Mouse (Mus musculus) megakaryocyte progenitor cell, adult 5-6 weeks (primary cell): ENCODE data around the gene Pde3a. TPM values are rescaled to one million over a fixed set of nuclear protein-coding genes. Genes with fewer than 3 reads are reported as not detected.
A peak's percentile ranks its signal among the peaks of the same experiment; 100 is the strongest.

Source experiments
- ATAC-seq: replicated peaks from 2 replicates; pipeline ENCODE4 v1.8.0; 2016; ENCODE audit warnings: mild to moderate bottlenecking, moderate TSS enrichment, inconsistent platforms; ENCODE audit not compliant: poor library complexity
- total RNA-seq, 2 experiments: library from RNA; stranded (forward) in 1 of 2; stranded (reverse) in 1 of 2; fragments of 157-497, 149-512 nt in 1 of 2; fragments of 200-1000 nt in 1 of 2; gene quantifications; 2 replicates each; pipeline versions ENCODE4 v1.2.3 to v1.2.4; 2015 to 2017

The Pde3a gene
- total RNA-seq (2015) (not detected in 2 replicates), total RNA-seq (2017) (not detected in 2 replicates)

DNA sequence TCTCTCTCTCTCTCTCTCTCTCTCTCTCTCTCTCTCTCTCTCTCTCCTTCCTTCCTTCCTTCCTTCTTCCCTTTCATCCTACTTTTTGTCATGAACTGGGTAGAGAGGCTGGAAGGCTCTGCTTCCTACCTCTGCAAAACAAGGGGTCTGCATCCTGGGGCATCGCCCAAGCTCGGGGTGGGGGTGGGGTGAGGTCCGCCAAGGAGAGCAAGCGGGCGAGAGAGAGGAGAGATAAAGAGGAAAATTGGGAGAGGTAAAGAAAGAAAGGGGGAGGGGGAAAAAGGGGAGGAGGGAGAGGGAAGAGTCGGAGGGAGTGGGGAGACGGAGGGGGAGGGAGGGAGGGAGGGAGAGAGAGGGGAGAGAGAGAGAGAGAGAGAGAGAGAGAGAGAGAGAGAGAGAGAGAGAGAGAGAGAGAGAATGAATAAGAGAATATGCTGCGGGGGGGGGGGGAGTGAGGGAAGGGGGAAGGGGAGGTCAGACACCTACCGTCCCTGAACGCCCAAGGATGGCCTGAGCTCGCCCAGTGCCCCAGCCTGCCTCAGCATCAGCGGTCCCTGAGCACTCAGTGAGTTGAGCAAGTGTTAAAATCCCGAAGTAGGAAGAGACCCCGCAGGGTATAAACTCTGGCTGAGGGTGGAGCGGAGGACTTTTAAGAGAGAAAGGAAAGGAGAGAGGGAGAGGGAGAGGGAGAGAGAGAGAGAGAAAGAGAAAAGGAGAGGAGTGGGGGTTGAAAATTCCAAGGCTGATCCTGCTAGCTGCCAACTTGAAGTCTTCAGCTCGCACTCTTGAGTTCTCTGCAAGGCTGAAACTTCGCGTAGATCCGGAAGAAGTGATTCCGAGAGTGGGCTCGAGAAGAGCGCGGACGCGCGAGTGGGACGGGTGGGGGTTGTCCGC lies at the start of gene Pde3a:
TSS of gene Pde3a (plus strand) at position 579 of the 894 bp plus-strand sequence.
- no peak for ATAC-seq

GRCm38 (mm10) chr6:141200173-141200615 lies 48.9 kb upstream of the Pde3a start:
- ATAC-seq, result no peak

GRCm38 (mm10) chr6:141207531-141207930 lies 41.5 kb upstream of the Pde3a start:
- ATAC-seq, result no peak

GRCm38 (mm10) chr6:141208283-141208872 lies 40.7 kb upstream of the Pde3a start:
- ATAC-seq, result no peak

DNA sequence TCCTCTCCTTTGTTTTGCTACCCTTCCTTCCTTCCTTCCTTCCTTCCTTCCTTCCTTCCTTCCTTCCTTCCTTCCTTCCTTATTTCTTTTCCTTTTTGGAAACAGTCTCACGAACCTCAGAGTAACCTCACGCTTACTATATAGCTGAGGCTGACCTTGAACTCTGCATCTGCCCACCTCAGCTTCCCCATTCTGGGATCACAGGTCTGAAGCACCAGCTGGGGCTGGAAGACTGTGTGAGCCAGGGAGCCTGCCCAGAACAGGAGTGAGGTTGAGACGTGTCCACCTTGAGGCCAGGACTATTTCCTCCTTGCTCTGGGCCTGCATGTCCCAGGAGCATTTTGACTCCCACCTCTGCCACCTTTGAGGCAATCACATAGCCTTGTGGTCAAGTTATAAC lies 39.0 kb upstream of the Pde3a start:
- ATAC-seq, result no peak

GRCm38 (mm10) chr6:141221081-141221480 lies 28.0 kb upstream of the Pde3a start:
- no peak for ATAC-seq

GRCm38 (mm10) chr6:141226851-141227657 lies 22.0 kb upstream of the Pde3a start:
- ATAC-seq, result no peak

- no peak for ATAC-seq
Observed at GRCm38 (mm10) chr6:141227658-141228005, 21.4 kb upstream of the Pde3a start.

DNA sequence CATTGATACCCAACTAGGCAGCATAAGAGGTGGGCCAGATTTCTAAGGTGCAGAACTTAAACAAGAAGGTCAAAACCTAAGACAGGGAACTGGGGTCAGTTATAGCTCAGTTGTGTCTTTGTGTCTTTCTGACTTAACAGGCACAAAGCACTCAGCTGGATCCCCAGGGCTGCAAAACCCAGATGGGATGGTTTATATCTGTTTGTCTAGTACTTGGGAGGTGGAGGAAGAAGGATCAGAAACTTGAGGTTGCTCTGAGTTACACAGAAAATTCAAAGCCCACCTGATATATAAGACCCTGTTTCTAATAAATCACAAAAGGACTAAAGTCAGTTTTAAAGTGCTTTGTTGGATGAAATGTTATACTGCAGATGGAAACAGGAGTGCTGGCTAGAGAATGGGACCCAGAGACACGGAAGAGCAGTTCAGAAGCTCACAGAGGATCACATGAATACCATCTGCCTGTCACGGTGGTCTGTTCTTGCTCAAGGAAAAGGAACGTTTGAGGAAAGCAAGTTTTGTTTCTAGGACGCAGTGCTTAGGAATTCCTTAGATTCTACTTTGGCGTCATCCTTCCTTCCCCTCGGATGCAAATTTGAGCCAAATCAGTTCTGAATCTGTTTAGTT lies 16.2 kb upstream of the Pde3a start:
- no peak for ATAC-seq

GRCm38 (mm10) chr6:141241809-141242208 lies 7.3 kb upstream of the Pde3a start:
- no peak for ATAC-seq

DNA sequence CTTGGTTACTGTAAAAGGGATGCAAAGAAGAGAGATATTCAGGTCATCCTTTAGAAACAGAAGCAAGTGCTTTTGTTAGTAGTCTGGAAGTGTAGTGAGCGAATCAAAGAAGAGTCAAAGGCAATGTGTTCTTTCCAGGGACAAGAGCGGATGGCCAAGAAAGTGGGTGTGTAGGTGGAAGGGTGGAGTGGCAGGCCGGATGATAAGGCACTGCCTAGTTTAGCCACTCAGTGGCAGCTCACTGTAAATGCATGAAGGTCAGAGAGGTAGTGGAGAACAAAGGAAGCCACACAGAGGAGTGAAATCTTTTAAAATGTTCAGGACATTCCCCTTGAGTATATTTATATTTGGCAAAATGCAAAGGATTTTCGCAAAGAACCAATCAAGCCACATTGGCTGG lies 4.0 kb upstream of the Pde3a start:
- ATAC-seq, result no peak

GRCm38 (mm10) chr6:141246391-141246790 lies 2.7 kb upstream of the Pde3a start:
- no peak for ATAC-seq

DNA sequence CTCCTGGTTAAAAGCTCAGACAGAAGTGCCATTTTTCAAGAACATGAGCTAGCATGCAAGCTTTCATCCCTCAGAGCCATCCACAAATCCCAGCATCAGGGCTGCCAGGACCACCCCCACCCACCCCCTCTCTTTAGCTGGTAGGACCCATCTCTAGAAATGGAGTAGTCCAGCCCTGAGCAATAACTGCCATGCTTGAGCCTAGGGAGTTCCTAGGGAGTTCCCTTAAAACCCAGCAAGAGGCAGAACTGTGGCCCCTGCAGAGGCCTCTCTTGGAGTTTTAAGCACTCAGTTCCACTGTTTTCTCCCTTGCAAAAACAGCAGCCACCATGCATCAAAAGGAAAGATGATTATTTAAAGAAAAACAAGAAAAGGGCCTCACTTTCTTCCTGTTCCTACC lies 988 bp upstream of the Pde3a start:
- no peak for ATAC-seq

DNA sequence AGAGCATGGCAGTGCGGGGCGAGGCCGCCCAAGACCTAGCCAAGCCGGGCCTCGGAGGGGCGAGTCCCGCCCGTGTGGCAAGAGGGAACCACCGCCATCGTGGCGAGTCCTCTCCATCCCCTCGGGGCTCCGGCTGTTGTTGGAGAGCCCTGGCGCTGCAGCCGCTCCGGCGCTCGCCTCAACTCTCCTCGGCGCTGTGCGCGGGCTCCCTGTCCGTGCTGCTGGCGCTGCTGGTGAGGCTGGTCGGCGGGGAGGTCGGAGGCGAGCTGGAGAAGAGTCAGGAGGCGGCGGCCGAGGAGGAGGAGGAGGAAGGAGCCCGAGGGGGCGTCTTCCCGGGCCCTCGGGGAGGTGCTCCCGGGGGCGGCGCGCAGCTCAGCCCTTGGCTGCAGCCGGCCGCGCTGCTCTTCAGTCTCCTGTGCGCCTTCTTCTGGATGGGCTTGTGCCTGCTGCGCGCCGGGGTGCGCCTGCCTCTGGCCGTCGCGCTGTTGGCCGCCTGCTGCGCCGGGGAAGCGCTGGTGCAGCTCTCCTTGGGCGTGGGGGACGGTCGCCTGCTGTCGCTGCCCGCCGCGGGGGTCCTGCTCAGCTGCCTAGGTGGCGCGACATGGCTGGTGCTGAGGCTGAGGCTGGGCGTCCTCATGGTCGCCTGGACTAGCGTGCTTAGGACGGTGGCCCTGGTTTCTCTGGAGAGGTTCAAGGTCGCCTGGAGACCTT lies 671 bp downstream of the Pde3a start:
- peak; percentile 55 for ATAC-seq

- ATAC-seq, result no peak
Observed at GRCm38 (mm10) chr6:141250296-141250629, 1.2 kb downstream of the Pde3a start.

- no peak for ATAC-seq
Observed at GRCm38 (mm10) chr6:141250984-141251383, 1.9 kb downstream of the Pde3a start.

DNA sequence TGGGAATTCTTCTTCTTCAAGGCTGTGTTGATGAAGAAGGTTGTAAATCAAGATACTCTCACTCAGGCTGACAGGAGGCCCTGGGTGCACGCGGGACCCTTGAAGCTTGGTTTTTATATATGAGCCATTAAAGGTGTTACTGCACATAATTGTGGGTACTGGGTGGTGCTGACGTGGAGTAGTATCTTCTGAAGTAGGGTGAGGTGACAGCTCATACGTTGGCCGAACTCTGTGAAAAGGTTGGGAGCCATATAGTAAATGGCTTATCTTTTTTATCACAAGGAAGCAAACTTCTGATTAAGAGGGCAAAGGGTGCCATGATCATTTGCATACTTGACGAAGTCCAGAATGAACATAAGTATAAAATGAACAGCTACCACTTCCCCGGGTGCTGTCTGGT lies 3.5 kb downstream of the Pde3a start:
- no peak for ATAC-seq

DNA sequence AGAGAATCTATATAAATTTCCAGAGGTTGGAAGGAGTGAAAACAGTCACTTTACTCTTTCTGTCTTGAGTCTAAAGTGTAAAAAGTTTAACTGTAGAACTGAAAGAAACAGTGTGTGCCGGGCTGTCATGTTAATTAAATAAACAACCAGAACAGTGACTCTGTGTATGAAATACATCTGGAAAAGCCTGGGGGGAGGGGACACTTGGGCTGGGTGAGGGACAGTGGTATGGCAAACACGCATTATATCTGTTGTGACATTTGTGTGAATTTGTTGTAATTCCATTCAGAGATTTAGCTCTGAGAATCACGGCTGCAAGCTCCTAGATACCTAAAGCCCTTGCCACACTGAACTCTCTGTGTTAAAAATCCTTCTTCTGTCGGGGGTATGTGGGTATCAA lies 5.9 kb downstream of the Pde3a start:
- no peak for ATAC-seq

DNA sequence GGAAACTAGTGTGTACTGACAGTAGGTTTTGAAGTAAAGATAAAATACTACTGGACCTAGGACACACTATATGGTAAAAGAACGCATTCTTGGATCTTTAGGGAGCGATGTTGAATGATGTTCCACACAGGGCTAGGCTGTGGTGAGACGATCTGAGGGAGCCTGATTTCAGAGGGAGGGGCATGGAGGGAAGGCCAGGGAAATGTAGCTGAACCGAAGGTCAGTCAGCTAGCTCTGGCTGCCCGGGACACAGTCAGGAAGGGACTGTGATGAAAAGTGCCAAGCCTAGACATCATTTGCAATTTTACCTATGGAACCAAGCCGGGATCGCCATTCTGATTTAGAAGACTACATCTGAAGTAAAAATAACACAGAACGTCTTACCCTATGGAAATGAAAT lies 7.8 kb downstream of the Pde3a start:
- no peak for ATAC-seq

- ATAC-seq, result peak; percentile 72
Observed at GRCm38 (mm10) chr6:141257434-141258202, 8.5 kb downstream of the Pde3a start.
